In the genomic region with DNA sequence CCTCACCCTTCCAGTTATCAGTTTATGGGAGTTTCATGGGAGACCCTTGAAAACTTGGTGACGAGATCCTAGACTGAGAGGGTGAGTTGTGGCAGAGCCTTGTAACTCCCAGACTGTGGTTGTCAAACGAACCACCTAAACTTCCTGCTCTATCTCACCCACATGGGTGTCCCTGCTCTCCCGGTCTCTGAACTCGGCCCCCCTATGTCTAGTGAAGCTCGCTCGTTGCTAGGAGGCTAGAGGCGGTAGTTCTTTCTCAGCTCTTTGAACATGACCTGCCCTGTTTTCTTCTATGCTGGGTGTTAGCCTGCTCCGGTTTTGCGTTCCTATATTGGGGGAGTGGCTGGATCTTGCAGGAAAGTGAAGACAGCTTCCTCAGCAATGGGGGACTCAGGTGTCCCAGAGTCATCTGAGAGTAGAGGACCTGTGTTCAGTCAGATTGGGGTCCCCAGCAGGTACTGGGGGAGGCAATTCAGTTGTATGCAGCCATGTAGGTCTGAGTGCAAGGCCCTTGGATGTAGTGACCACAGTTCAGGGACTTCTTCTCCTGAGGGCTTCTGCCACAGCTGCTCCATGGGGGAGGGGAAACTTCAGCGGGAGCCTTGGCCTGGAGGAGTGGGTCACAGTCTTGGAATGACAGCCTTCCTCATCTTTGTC, we compare ENCODE assay signal across 16 mouse cellular contexts. TPM values are rescaled to one million over a fixed set of nuclear protein-coding genes. Genes with fewer than 3 reads are reported as not detected.
DNase-seq lines count a peak whose midpoint lies in the region; ATAC-seq and TF ChIP-seq lines count a peak whose summit lies in the region.
"Had no signal": no experiment of that assay in that cellular context is flagged by ENCODE, and none has a peak within 500 bp of the region (broad histone marks: within the 10 kb centered on the region; RNA-seq: fewer than 3 reads in every experiment).

No protein-coding gene starts in this region.

- H3K4me2 ChIP-seq in liver, embryonic 12.5 days = peak overlapping the region; percentile 98
- H3K4me2 ChIP-seq: forebrain, embryonic 15.5 days; hindbrain, embryonic 14.5 days; limb, embryonic 15.5 days had no signal

- peaks cover 83% of the 10 kb centered on the region for H3K4me1 ChIP-seq in heart, embryonic 10.5 days
- peaks cover 18% of the 10 kb centered on the region for H3K4me1 ChIP-seq in bone marrow, adult 2 months (ENCODE audit: control insufficient read depth, insufficient read depth, low read length)
- H3K4me1 ChIP-seq in liver, embryonic 12.5 days = peaks cover 100% of the 10 kb centered on the region

- H3K36me3 ChIP-seq in heart, embryonic 10.5 days = no peaks in the 10 kb centered on the region
- H3K36me3 ChIP-seq in liver, embryonic 12.5 days = peaks cover 15% of the 10 kb centered on the region
- H3K36me3 ChIP-seq: forebrain, embryonic 15.5 days; limb, embryonic 15.5 days had no signal

- TF ChIP-seq CTCF in bone marrow, adult 2 months (IDR thresholded peaks at IDR 0.05; ENCODE audit: control insufficient read depth, insufficient read depth, low read length) = no peak

- no peak for DNase-seq in heart, embryonic 10.5 days (ENCODE audit: low spot score)
- DNase-seq in heart, postnatal 4 days = no peak
- DNase-seq in retina, embryonic 14.5 days (ENCODE audit: low spot score) = peak; percentile 28
- DNase-seq in retina, postnatal 1 day = no peak
- no peak for DNase-seq in left cerebral cortex, postnatal 14 days (ENCODE audit: low spot score in 2 of 2)
- no peak for DNase-seq in frontal cortex, postnatal 36 days (ENCODE audit: low spot score in 2 of 2)
- DNase-seq: adrenal gland, postnatal 25 days; cerebellum, adult 11 months; embryo, embryonic 11 days had no signal

- no peak for TF ChIP-seq POLR2A in bone marrow, adult 2 months (IDR thresholded peaks at IDR 0.05; ENCODE audit: borderline replicate concordance, control insufficient read depth, low read depth, low read length)

- intact Hi-C loops in left cerebral cortex, postnatal 14 days (cut with DNase I) = no loop called here

- 0 out of 2 replicates have a peak, but pooled peaks cover 7% of the 10 kb centered on the region for H3K27me3 ChIP-seq in heart, embryonic 10.5 days (ENCODE audit: insufficient read depth, poor library complexity, severe bottlenecking)
- no peaks in the 10 kb centered on the region for H3K27me3 ChIP-seq in liver, embryonic 12.5 days (replicated peaks)
- H3K27me3 ChIP-seq: forebrain, embryonic 15.5 days; limb, embryonic 15.5 days; Patski had no signal

- no peak for ATAC-seq in liver, embryonic 12.5 days
- ATAC-seq: forebrain, embryonic 15.5 days; Patski had no signal

- peak overlapping the region; percentile 75 for H3K27ac ChIP-seq in heart, embryonic 10.5 days
- H3K27ac ChIP-seq in bone marrow, adult 2 months (ENCODE audit: control insufficient read depth, insufficient read depth, low read depth, low read length, poor library complexity) = peak overlapping the region; percentile 39
- H3K27ac ChIP-seq in liver, embryonic 12.5 days = peak overlapping the region; percentile 97
- H3K27ac ChIP-seq: forebrain, embryonic 15.5 days; hindbrain, embryonic 14.5 days; kidney, postnatal 0 days; limb, embryonic 15.5 days had no signal

- WGBS in heart, embryonic 10.5 days = 39% methylated on average over 10 of the region's 10 CpGs
- 33% methylated on average over 10 of the region's 10 CpGs for WGBS in bone marrow, adult 2 months
- WGBS in liver, embryonic 12.5 days (ENCODE audit: insufficient replicate concordance) = 18% methylated on average over 10 of the region's 10 CpGs

- peak overlapping the region; percentile 72 for H3K9ac ChIP-seq in liver, embryonic 12.5 days
- H3K9ac ChIP-seq: forebrain, embryonic 15.5 days; hindbrain, embryonic 14.5 days; limb, embryonic 15.5 days had no signal

- no peaks in the 10 kb centered on the region for H3K9me3 ChIP-seq in heart, embryonic 10.5 days
- peaks cover 4% of the 10 kb centered on the region; the same call in 1 of the 2 replicates for H3K9me3 ChIP-seq in liver, embryonic 12.5 days (replicated peaks)
- H3K9me3 ChIP-seq: forebrain, embryonic 15.5 days; limb, embryonic 15.5 days had no signal

- no peak overlapping the region for H3K4me3 ChIP-seq in heart, embryonic 10.5 days
- H3K4me3 ChIP-seq in bone marrow, adult 2 months (replicated peaks; ENCODE audit: control insufficient read depth, low read depth, low read length) = no peak overlapping the region
- H3K4me3 ChIP-seq in liver, embryonic 12.5 days = peak overlapping the region; percentile 31
- H3K4me3 ChIP-seq: forebrain, embryonic 15.5 days; limb, embryonic 15.5 days had no signal

RNA-seq across cellular contexts. Expression of a gene that starts 10.6 kb away (rescaled TPM):
- 16.6 and 20.7 TPM in 2 replicates for polyA plus RNA-seq in heart, embryonic 10.5 days (2016; fragmentation: Nextera tagmentation; extraction: Ambion mirVana)
- 1 to 10 TPM; 8.2 to 9.1 TPM for total RNA-seq in heart, postnatal 4 days (2021)
- 16.6 and 18.0 TPM in 2 replicates for polyA plus RNA-seq in bone marrow, adult 2 months (2011; ENCODE audit: insufficient read depth, insufficient read length, low replicate concordance, missing spikeins)
- 34.2 and 36.3 TPM in 2 replicates for polyA plus RNA-seq in liver, embryonic 12.5 days (2016; fragmentation: Nextera tagmentation; extraction: Ambion mirVana)
- 1 to 10 TPM; 7.6 to 8.8 TPM for total RNA-seq in left cerebral cortex, postnatal 14 days (2021)

Comparison
In these comparisons a context has a peak if more than half of its experiments do, and no peak if none do; other contexts are left out.
1. H3K27ac ChIP-seq: peak in every context shown above with its lines; median percentile 97 in liver, embryonic 12.5 days; 75 in heart, embryonic 10.5 days; 39 in bone marrow, adult 2 months.